Mouse (Mus musculus): Measurements from ENCODE around the gene Kcne1l.

Gene Kcne1l

DNA sequence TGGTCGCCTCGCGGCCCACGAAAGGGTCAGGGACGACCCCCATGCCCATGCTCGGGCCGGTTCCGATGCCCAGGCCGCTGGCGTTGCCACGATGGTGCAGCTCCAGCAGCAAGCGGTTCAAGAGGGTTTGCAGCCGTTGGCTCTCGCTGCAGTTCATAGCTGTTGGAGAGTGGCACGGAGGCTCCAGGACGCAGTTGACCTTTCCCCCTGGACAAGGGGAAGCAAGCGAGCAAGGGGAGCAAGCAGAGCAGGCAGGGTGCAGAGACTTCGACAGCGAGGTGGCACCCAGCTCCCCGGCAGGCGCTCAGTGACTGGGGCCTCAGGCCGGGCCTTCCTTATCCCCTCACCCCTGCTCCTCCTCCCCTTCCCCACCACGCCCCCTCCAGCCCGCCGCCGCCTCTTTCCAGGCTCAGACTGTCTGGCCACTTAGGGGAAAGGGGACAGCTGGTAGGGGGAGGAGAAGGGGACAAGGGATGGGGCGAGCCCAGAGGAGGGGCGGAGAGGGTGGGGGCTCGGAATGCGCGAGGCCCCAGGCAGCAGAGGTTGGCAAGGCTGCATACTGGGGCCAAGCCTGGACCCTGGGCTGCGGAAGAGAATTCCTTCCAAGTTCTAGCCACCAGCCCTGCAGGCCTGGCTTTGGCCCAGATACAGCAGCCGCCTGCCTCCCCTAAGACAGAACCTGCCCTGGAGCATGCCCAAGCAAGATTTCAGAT lies at the start of gene Kcne1l:
Gene Kcne1l (minus strand): TSS at position 426 of the 713 bp plus-strand sequence.
- no peak for DNase-seq (ENCODE audit: low spot score in 2 of 2)

DNA sequence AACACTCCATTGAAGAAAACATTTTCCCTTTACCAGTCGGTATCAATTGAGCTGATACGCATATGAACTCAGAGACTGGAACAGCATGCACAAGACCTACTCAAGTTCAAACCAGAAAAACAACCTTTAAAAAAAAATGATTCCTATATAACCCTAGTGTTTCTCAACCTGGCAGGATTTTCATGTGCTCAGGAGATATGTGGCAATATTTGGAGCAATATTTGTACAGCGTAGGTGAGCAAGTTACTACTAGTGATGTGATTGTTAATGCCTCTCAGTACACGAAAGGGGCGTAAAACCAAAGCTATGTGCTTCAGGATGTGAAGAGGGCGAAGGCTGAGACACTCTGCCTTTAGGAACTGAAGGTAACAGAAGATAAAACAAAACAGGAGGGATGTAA lies 30.1 kb upstream of the Kcne1l start:
- DNase-seq (ENCODE audit: low spot score in 2 of 2) = no peak

DNA sequence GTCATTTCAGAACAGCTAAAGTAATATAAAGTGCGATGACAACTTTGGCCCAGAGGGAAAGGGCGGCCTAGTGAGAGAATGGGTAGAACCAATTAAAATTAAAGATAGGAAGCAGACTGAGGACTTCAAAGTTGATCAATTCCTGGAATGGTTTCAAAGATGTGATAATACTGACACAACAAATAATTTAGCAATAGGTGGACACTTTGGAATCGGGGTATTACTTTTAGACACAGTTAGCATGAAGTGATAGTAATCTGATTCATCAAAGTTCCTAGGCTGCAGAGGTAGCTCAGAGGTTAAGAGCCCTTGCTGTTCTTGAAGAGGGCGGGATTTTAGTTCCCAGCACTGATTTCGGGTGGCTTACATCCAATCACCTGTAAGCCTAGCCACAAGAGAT lies 29.4 kb upstream of the Kcne1l start:
- DNase-seq (ENCODE audit: low spot score in 2 of 2) = no peak

DNA sequence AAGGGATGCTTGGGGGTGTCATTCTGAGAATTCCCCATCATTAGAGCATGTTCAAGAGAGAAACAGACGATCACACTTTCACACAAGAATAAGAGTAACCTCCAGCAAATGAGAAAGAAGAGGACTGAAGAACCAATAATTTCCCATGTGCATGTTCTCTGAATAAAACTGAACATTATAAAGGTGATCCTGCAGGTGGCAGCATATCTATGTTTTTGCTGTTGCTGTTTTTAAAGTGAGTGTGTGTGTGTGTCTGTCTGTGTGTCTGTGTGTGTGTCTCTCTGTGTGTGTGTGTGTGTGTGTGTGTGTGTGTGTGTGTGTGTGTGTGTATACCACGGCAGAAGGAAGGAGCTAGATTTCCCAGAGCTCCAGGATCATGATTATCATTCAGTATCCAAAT lies 19.7 kb upstream of the Kcne1l start:
- no peak for DNase-seq (ENCODE audit: low spot score in 2 of 2)

DNA sequence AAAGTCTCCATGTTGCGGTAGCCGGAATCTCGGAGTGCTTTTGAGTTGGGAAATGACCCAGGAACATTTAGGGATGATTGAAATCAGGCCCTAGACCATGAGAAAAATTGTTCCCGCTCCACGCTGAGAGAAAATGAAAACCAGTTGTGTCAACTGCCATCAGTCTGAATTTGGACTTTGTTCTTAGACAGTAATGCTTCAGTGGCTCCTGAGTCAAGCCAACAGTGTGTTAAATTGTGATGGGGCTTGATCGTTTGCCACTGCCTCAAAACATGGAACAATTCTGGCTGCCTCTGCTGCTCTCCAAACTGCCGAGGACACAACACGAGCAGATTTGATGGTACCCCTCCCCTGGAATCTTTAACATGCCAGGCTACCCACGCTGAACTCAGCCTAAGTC lies 10.0 kb upstream of the Kcne1l start:
- DNase-seq (ENCODE audit: low spot score in 2 of 2) = no peak

DNA sequence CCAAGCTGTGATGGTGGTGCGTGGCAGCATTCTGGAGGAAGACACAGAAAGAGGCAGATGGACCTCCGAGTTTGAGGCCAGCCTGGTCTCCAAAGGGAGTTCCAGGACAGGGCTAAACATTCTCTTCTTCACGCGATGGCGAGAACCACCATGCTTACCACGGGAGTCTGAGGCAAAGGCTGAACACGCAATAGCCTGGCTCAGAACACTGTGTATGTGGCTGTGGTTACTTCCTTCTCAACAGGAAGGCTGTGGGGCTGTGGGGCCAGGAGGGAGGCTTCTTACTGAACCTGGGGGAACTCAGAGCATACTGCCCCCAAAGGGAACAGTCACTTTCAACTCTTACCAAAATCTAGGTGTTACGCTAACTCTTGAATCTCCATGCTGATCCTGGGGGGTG lies 9.2 kb upstream of the Kcne1l start:
- DNase-seq (ENCODE audit: low spot score in 2 of 2) = no peak

DNA sequence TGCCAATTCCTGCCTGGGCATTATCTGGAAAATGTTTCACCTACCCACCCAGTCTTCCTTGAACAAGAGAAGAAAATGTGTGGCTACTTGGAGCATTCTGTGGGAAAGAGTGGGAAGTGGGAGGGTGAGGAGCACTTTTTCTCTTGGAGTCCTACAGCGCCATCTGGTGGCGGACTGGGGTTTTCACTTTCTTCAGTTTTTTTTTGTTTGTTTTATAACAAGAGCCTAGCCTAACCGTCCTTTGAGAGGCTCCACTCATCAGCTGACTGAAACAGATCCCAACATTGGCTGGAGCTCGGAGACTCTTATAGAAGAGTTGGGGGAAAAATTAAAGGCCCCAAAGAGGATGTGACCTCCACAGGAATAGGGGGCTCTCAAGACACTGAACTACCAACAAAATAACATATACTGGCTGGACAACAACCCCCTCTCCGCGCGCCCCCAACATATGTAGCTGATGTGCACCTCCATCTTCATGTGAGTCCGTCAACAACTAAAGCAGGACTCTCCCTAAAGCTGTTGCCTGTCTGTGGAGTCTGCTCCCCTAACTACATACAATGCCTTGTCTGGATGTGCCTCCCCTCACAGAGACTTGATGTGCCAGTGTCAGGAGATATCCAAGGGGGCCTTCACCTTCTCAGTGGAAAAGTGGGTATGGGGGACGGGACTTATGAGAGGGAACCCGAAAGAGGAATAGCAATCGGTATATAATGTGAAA lies 8.4 kb upstream of the Kcne1l start:
- peak in 1 of 2 experiments; percentile 15 for DNase-seq (ENCODE audit: low spot score in 2 of 2)

DNA sequence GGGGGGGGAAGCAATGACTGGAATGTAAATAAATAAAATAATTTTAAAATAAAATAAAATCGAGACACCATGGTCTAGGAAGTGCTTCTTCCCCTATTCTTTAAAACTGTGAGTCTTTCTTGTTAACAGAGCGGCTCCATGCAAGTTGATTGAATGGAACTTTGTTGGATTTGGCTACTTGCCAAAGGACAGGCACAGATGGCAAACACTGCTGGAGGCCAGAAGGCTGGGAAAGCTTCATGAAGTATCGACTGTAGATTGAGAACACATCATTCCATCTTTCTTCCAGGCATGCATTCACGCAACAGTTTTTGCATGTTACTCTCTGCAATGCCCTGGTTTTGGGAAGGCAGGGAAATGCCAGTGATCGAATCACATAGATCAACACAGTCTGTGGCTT lies 4.3 kb upstream of the Kcne1l start:
- no peak for DNase-seq (ENCODE audit: low spot score in 2 of 2)

DNA sequence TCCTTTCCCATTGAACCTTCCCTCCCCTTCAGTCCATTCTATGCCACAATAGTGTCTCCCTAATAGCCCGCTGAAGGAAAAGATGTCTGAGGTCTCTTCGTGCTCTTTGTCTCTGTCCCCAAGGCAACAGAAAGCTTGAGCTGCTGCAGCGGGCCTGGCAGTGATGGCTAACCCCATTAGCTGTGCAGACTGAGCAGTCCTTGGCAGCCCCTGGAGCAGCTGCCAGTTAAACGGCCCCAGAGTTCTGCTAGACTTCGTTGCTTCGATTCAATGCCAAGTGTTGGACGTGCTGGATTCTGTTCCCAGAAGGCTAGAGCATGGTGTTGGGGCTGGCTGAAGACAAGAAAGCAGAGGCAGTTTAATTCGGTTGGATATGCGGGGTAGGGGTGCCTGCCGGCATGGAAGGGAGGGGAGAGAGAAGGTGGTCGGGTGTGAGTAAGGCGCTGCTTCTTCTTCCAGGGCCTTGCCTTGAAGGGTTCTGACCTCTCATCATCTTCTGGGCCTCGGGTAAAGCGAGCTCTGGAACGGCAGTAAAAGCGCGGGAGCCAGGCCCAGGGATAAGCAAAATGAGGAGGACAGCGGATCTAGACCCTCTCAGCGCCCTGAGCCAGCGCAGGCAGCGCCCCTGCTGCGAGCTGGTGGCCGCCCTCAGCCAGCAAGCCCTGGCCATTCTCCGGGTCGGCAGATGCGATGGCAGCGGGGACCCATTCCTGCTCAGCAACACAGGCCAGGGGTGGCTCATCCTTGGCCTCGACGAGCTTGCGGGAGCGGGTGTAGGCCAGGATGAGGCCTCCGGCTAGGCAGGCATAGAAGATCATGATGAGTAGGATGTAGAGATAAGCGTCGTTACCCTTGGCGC lies 855 bp downstream of the Kcne1l start:
- no peak for DNase-seq (ENCODE audit: low spot score in 2 of 2)

DNA sequence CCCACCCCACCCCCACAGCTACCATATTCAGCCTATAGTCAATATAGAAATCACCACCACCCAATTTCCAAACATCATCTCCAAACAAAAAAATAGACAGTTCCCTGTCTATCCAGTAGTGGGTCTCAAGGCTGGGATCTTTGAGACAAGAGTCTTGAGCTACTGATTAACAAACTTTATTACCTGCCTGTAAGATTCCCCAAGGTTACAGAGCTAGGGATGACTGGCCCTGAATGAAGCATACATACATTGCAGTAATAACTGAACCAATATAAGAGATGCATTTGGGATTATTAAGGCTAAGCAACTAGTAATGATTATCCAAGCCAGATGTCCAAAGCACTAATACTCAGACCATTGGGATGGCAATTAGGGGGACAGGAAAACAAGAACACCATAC lies 1.5 kb downstream of the Kcne1l start:
- DNase-seq (ENCODE audit: low spot score in 2 of 2) = no peak

DNA sequence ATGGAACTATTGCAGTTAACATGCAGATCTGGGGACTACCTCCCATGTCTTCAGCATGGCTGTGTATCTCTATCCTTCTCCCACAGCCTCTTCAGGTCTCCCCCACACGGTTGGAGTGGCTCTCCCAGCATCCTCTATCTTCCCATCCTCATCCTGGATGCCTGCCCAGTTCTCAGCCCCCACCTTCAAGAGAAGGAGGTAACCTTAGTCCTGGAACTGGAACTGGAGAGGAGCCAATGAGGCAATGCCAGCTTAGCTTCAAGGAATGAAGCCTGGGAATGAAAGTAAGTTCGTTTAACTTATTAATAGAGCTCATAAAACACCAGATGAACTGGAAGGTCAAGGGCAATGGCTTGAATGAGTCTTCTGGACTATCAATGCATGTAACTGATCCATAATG lies 2.6 kb downstream of the Kcne1l start:
- no peak for DNase-seq (ENCODE audit: low spot score in 2 of 2)

DNA sequence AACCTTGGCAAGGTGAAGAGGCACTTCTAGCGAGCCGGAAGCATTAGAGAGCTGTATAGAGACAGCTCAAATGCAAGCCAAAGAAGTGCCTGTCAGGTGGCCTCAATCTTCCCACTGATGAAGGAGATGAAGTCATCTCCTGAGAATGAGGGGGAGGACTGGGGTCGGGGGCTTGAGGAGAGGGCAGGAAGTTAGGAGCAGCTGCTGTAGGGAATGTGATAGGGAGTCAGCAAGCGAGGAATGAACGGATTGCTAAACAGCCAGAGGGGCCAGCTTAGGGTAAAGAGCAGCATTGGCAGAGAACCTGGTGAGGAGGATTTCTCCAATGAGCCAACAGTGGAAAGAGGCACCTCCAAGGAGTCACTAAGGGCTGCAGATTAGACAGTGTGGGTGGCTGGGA lies 20.2 kb downstream of the Kcne1l start:
- DNase-seq (ENCODE audit: low spot score in 2 of 2) = no peak

DNA sequence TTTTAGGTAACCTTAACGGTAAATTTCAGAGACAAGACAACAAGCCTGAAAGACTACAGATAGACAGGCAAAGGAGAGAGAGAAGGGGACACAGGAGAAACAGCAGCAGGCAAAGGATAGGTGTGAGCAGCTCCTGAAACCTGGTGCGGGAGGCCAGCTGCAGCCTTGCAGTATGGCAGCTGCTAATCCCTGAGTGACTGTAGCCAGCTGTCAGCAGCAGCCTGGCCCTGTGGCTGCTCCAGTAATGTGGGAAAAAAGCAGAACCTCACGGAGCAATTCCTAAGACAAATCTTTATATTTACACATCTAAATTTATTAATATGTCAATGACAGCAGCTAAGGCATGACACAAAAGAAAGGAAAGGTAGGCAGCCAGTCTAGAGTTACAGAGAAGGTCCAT lies 29.5 kb downstream of the Kcne1l start:
- DNase-seq (ENCODE audit: low spot score in 2 of 2) = no peak

DNA sequence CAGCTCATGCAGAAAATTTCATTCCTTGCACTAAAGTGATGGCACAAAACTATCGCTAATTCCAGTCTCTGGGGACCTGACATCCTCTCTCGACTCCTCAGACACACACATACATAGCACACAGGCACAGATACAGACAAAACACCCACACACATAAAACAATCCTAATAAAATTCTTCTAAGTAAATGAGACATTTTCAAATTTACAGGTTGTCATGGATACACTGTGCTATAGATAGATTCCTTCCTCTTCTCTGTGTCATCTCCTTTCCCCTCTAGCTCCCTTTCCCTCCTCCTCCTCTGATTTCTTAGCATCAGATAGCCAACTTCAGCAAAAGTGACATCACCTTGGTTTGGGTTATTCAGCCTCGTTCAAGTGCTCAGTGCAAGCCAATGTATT lies 30.1 kb downstream of the Kcne1l start:
- DNase-seq (ENCODE audit: low spot score in 2 of 2) = no peak

Measured in spleen, postnatal 36 days (tissue).